Mouse (Mus musculus): ENCODE measurements around the gene Dusp9. TPM values are rescaled to one million over a fixed set of nuclear protein-coding genes. Genes with fewer than 3 reads are reported as not detected.

Gene Dusp9
- polyA plus RNA-seq, 1 experiment, result 1.1 TPM

DNA sequence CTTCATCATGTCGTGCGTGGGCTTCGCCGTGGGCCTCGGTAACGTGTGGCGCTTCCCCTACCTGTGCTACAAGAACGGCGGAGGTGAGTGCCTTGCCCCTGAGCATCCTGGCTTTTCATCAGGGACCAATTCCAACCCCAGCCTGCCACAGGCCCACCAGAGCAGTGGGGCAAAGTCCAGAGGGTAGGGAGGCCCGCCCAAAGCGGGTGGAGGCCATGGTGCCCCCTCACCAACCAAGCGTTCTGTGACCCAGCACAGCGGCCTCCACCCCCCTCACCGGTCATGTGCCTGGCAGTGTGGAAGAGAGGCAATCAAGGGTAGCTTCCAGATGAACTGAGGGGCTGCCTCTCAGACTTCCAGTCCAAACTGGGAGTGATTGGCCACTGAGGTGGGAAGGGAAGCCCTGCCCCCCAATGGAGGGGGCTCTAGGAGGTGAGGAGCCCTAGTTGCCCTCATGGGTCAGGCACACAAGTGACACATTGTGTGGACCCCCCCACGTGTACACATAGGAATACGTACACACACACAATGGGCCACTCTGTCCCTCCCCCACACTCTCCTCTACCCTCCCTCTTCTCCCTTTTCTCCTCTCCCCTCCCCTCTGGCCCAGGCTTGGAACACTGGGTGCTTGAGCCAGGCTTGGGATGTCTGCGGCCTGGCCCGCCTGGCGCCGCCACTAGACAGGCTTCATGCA is 34.9 kb downstream of the Dusp9 start:
- Histone ChIP-seq H3K4me1 (replicated peaks; ENCODE audit: control insufficient read depth, insufficient read depth, low read length) (peaks cover 10% of the 10 kb centered on the region; the same call in 1 of the 2 replicates), H3K27me3 (ENCODE audit: control insufficient read depth, insufficient read depth, low read length) (no peaks in the 10 kb centered on the region; the same call in 1 of the 2 replicates), H3K36me3 (ENCODE audit: control insufficient read depth, insufficient read depth, low read length) (no peaks in the 10 kb centered on the region), H3K27ac (ENCODE audit: control insufficient read depth, insufficient read depth, low read length) (no peak overlapping the region), H3K4me3 (ENCODE audit: control insufficient read depth, insufficient read depth, low read length) (peak overlapping the region; percentile 25)
- TF ChIP-seq CTCF (IDR thresholded peaks at IDR 0.05; ENCODE audit: borderline replicate concordance, control insufficient read depth, extremely low read depth, insufficient read depth, low read length, poor library complexity) (no peak), POLR2A (IDR thresholded peaks at IDR 0.05; ENCODE audit: control insufficient read depth, extremely low read depth, insufficient read depth, low read length, poor library complexity) (no peak)
- WGBS, result 65% methylated on average over 20 of the region's 20 CpGs
- no peak for DNase-seq

DNA sequence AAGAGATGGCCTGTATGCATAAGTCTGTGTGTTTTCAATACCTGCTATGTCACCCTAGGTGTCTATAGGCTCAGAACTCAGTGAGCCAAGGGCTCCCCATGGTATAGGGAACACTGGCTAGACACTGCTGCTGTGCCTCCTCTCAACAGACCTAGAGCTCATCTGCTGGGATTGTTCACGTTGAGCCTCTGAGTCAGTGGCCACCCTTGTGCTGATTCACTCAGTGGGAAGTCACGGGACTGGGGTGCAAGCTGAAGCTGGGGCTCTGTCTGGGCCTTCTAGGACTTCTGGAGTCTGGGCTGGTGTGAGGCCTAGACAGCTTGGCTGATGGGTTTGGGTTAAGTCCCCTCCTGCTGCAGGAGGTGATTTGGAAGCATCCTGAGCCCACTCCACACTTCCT is 36.0 kb downstream of the Dusp9 start:
- Histone ChIP-seq H3K27ac (ENCODE audit: control insufficient read depth, insufficient read depth, low read length) (no peak overlapping the region), H3K27me3 (ENCODE audit: control insufficient read depth, insufficient read depth, low read length) (no peaks in the 10 kb centered on the region; the same call in 1 of the 2 replicates), H3K4me3 (ENCODE audit: control insufficient read depth, insufficient read depth, low read length) (no peak overlapping the region), H3K4me1 (replicated peaks; ENCODE audit: control insufficient read depth, insufficient read depth, low read length) (peaks cover 10% of the 10 kb centered on the region; the same call in 1 of the 2 replicates), H3K36me3 (ENCODE audit: control insufficient read depth, insufficient read depth, low read length) (no peaks in the 10 kb centered on the region)
- no peak for TF ChIP-seq CTCF (IDR thresholded peaks at IDR 0.05; ENCODE audit: borderline replicate concordance, control insufficient read depth, extremely low read depth, insufficient read depth, low read length, poor library complexity)
- no peak for TF ChIP-seq POLR2A (IDR thresholded peaks at IDR 0.05; ENCODE audit: control insufficient read depth, extremely low read depth, insufficient read depth, low read length, poor library complexity)
- DNase-seq, result no peak
- 81% methylated on average over 2 of the region's 2 CpGs for WGBS

DNA sequence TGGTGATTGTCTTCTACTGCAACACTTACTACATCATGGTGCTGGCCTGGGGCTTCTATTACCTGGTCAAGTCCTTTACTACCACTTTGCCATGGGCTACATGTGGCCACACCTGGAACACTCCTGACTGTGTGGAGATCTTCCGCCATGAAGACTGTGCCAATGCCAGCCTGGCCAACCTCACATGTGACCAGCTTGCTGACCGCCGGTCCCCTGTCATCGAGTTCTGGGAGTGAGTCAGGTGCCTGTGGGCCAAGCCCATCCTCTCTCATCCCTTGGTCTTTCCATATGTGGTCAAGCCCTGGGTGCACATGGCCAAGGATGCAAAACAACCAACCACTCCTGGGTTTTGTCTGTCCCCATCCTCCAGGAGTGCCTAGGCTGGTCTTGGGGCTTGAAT is 37.4 kb downstream of the Dusp9 start:
- no peak for DNase-seq
- no peaks in the 10 kb centered on the region; the same call in 1 of the 2 replicates for H3K27me3 ChIP-seq (ENCODE audit: control insufficient read depth, insufficient read depth, low read length)
- no peak overlapping the region for H3K4me3 ChIP-seq (ENCODE audit: control insufficient read depth, insufficient read depth, low read length)
- 100% methylated on average over 4 of the region's 4 CpGs for WGBS
- peaks cover 10% of the 10 kb centered on the region; the same call in 1 of the 2 replicates for H3K4me1 ChIP-seq (replicated peaks; ENCODE audit: control insufficient read depth, insufficient read depth, low read length)
- no peak overlapping the region for H3K27ac ChIP-seq (ENCODE audit: control insufficient read depth, insufficient read depth, low read length)
- H3K36me3 ChIP-seq (ENCODE audit: control insufficient read depth, insufficient read depth, low read length), result no peaks in the 10 kb centered on the region
- TF ChIP-seq POLR2A (IDR thresholded peaks at IDR 0.05; ENCODE audit: control insufficient read depth, extremely low read depth, insufficient read depth, low read length, poor library complexity) (no peak), CTCF (IDR thresholded peaks at IDR 0.05; ENCODE audit: borderline replicate concordance, control insufficient read depth, extremely low read depth, insufficient read depth, low read length, poor library complexity) (no peak)

DNA sequence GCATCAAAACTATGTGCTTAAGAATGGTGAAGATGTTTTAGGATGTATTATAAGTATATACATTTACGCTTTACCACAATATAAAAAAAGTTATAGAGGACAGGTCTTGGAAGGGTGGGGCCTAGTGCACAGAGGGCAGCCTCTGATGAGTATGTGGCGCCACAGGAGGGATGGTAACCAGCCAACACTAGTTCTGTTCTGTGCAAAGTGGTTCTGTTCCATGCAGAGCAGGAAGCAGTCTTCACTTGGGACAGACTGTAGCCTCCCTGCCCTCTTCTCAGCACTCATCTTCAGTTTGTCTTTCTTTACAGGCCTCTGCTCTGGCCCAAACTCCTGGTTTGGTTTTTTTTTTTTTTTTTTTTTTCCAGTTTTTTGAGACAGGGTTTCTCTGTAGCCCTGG is 44.9 kb downstream of the Dusp9 start:
- no peak overlapping the region for H3K27ac ChIP-seq (ENCODE audit: control insufficient read depth, insufficient read depth, low read length)
- peaks cover 35% of the 10 kb centered on the region for H3K36me3 ChIP-seq (ENCODE audit: control insufficient read depth, insufficient read depth, low read length)
- TF ChIP-seq CTCF (IDR thresholded peaks at IDR 0.05; ENCODE audit: borderline replicate concordance, control insufficient read depth, extremely low read depth, insufficient read depth, low read length, poor library complexity), result no peak
- no peak for TF ChIP-seq POLR2A (IDR thresholded peaks at IDR 0.05; ENCODE audit: control insufficient read depth, extremely low read depth, insufficient read depth, low read length, poor library complexity)
- no peaks in the 10 kb centered on the region for H3K4me1 ChIP-seq (replicated peaks; ENCODE audit: control insufficient read depth, insufficient read depth, low read length)
- no peak for DNase-seq
- WGBS, result 96% methylated on average over 2 of the region's 2 CpGs
- H3K27me3 ChIP-seq (ENCODE audit: control insufficient read depth, insufficient read depth, low read length), result no peaks in the 10 kb centered on the region
- no peak overlapping the region for H3K4me3 ChIP-seq (ENCODE audit: control insufficient read depth, insufficient read depth, low read length)

DNA sequence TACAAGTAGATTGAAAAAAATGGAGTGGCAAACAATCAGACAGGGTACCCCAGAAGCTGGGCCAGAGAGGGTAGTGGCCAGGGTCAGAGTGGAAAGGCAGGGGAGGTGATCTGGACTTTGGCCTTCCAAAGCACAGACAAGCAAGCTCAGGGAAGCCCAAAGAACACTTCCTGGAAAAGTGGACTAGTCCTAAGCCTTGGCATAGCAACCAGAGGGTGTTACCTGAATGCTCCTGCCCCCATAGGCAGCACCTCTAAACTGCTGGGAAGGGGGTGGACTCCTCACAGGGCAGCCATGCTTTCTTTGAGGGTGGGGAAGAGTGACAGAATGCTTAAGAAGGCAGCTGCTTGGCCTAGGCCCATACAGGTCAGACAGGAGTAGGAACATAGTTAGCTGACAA is 45.8 kb downstream of the Dusp9 start:
- no peaks in the 10 kb centered on the region for H3K27me3 ChIP-seq (ENCODE audit: control insufficient read depth, insufficient read depth, low read length)
- TF ChIP-seq POLR2A (IDR thresholded peaks at IDR 0.05; ENCODE audit: control insufficient read depth, extremely low read depth, insufficient read depth, low read length, poor library complexity), result no peak
- no peak for TF ChIP-seq CTCF (IDR thresholded peaks at IDR 0.05; ENCODE audit: borderline replicate concordance, control insufficient read depth, extremely low read depth, insufficient read depth, low read length, poor library complexity)
- no peak for DNase-seq
- no peaks in the 10 kb centered on the region for H3K4me1 ChIP-seq (replicated peaks; ENCODE audit: control insufficient read depth, insufficient read depth, low read length)
- H3K27ac ChIP-seq (ENCODE audit: control insufficient read depth, insufficient read depth, low read length), result no peak overlapping the region
- no peak overlapping the region for H3K4me3 ChIP-seq (ENCODE audit: control insufficient read depth, insufficient read depth, low read length)
- H3K36me3 ChIP-seq (ENCODE audit: control insufficient read depth, insufficient read depth, low read length), result peaks cover 38% of the 10 kb centered on the region

DNA sequence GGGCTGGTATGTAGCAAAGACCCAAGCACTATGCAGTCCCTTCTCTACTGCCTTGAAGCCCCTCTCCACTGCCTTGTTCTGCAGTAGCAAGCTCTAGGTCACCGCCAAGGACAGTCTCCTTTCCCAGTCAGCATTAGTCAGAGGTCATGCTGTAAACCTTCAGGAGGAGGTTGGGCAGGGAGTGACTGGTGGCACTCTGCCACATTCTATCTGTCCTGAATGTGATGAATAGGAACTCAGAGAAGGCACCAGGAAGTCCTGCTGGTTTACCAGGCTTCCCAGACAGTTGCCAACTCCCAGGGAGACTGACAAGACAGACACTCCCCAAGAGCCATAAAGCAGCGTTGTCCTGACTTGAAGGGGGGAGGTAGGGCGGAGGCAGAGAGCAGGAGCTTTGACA is 46.4 kb downstream of the Dusp9 start:
- no peak overlapping the region for H3K27ac ChIP-seq (ENCODE audit: control insufficient read depth, insufficient read depth, low read length)
- DNase-seq, result no peak

More for the DNA sequence above, 46.4 kb downstream of the Dusp9 start:
- Histone ChIP-seq H3K36me3 (ENCODE audit: control insufficient read depth, insufficient read depth, low read length) (peaks cover 38% of the 10 kb centered on the region), H3K4me1 (replicated peaks; ENCODE audit: control insufficient read depth, insufficient read depth, low read length) (no peaks in the 10 kb centered on the region), H3K27me3 (ENCODE audit: control insufficient read depth, insufficient read depth, low read length) (no peaks in the 10 kb centered on the region), H3K4me3 (ENCODE audit: control insufficient read depth, insufficient read depth, low read length) (no peak overlapping the region)
- 94% methylated on average over 3 of the region's 3 CpGs for WGBS
- no peak for TF ChIP-seq CTCF (IDR thresholded peaks at IDR 0.05; ENCODE audit: borderline replicate concordance, control insufficient read depth, extremely low read depth, insufficient read depth, low read length, poor library complexity)
- TF ChIP-seq POLR2A (IDR thresholded peaks at IDR 0.05; ENCODE audit: control insufficient read depth, extremely low read depth, insufficient read depth, low read length, poor library complexity), result no peak
